Mouse (Mus musculus) G1E (cell line): ENCODE measurements around the gene Rrp9.

Source experiments
- CTCF ChIP-seq: IDR thresholded peaks from 2 replicates; pipeline ENCODE4 v1.5.1; 2012; ENCODE audit warnings: low read depth, low read length, inconsistent platforms, mixed read lengths
- GATA1 ChIP-seq: IDR thresholded peaks from 2 replicates; pipeline ENCODE4 v1.6.1; 2012; ENCODE audit warnings: borderline replicate concordance, low read length, inconsistent platforms, mixed read lengths
- GATA2 ChIP-seq: IDR thresholded peaks from 2 replicates; pipeline ENCODE4 v1.6.1; 2012; ENCODE audit warnings: low read depth, low read length, inconsistent platforms, borderline replicate concordance
- TAL1 ChIP-seq: conservative IDR thresholded peaks from 2 replicates; pipeline ENCODE4 v1.6.1; 2012; ENCODE audit warnings: low read depth, low read length, inconsistent platforms, mixed read lengths

- TF ChIP-seq GATA1: no peak
- TF ChIP-seq CTCF: no peak
- TF ChIP-seq TAL1: no peak
- no peak for TF ChIP-seq GATA2
These were observed 23.9 kb upstream of the Rrp9 start for GRCm38 (mm10) chr9:106451899-106452298.
